Mouse (Mus musculus): Measurements from ENCODE around the gene Irgm1.
"Not testable (repeated sequence)": the region's sequence is repeated elsewhere in the genome, so short reads cannot be mapped to it uniquely, and the experiment has no call there.

Irgm1 gene

GRCm38 (mm10) chr11:48833078-48833730 lies 38.3 kb downstream of the Irgm1 start:
- DNase-seq: no peak

GRCm38 (mm10) chr11:48831273-48831672 lies 40.2 kb downstream of the Irgm1 start:
- no peak for DNase-seq

- no peak for DNase-seq
These were observed 41.2 kb downstream of the Irgm1 start for GRCm38 (mm10) chr11:48830279-48830678.

- DNase-seq: no peak
These were observed 43.6 kb downstream of the Irgm1 start for GRCm38 (mm10) chr11:48827926-48828325.

DNA sequence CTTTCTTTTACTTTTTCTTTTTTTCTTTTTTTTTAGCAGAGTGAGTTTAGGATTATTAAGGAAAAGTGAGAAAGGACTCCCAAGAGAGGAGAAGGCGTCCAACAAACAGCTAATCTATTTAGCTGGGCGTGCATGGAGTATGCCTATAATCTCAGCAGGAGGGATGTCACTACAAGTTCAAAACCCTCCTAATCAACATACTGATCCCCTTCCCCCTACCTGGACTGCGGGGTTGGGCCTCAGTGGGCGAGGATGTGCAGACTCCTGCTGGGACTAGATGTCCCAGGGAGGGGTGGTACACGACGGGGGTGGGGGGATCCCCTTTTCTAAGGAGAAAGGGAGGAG lies 44.8 kb downstream of the Irgm1 start:
- no peak for DNase-seq

DNA sequence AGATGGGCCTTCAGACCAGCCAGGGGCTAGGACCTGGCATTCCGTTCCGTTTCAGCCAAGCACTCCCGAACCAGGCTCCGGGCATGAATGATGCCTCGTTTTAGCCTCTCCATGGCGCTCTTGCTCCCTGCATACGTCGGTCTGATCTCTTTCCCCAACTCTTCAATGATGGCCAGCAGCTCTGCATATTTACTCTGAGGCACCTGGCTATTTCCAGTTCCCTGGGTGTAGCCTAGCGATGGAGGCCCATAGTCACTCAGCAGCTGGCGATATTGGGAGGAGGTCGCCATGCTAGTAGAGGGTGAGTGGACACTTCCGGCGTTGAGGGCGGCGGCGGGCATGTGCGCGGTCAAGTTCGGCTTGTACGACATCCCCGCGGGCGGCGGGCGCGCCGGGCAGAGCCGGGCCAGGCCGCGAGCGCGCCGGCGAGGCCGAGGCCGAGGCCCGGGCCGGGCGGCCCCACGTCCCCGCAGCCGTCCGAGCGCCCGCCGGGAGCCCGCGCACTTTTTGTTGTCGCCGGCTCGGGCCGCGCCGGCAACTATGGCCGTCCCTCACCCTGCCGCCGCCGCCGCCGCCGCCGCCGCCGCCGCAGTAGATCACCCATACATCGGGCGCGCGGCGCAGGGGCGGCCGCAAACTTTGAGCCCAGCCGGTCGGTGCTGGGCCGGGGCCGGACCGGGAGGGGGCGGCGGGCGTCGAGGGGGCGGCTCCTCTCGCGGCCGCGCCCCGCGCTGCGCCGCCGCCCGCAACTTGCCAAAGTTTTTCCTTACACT lies 45.3 kb downstream of the Irgm1 start, which contains the start of the genes Trim7 and Gm12184:
Gene Trim7, plus strand, starts transcription at position 162 of the 773 bp plus-strand sequence.
Gene Gm12184, minus strand, starts transcription at position 677 of the 773 bp plus-strand sequence.
- DNase-seq: peak; percentile 64

DNA sequence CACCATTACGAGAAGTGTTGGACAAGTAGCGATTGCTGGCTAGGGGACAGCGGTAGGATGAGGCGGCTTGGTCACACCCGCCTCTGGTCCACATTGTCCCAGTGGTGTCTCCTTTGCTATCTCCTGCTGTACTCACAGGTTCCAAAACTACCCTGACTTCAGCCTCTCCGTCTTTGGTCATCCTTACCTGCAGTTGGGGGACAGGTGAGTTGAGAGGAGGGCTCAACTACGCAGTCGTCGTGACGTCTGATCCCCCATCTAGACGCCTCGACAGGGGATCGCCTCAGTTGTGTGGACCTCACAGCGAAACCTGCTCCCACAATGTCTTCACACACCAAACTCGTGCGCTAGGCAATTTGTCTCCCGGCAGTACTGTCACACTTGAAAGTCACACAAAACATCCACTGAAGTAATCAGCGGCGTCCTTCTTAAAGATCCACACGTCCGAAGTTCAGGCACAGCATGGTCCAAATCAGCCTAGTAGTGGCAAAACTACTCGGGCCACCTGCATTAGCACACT lies 47.1 kb downstream of the Irgm1 start:
- no peak for DNase-seq

DNA sequence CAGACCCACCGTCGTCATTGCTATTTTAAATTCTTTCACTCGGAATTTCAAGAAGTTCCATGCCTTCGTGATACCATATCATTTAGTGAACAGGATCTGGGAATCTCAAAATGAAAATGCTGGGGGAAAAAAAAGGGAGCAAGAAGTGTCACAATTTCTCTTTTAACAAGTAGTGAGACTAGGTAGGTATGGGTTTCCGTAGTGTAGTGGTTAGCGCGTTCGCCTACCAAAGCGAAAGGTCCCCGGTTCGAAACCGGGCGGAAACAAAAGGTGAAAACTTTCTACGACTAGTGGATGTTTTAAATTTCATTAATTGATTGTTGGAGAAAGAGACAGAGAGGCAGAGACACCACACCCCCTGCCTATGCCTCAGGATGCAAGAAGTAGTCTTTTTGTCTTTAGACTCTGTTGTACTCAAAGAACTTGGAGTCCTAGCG lies 47.9 kb downstream of the Irgm1 start:
- peak; percentile 70 for DNase-seq

- DNase-seq: no peak
These were observed 48.5 kb downstream of the Irgm1 start for GRCm38 (mm10) chr11:48822768-48823512.

- not testable (repeated sequence) for DNase-seq
These were observed 50.2 kb downstream of the Irgm1 start for GRCm38 (mm10) chr11:48821299-48821698.

DNA sequence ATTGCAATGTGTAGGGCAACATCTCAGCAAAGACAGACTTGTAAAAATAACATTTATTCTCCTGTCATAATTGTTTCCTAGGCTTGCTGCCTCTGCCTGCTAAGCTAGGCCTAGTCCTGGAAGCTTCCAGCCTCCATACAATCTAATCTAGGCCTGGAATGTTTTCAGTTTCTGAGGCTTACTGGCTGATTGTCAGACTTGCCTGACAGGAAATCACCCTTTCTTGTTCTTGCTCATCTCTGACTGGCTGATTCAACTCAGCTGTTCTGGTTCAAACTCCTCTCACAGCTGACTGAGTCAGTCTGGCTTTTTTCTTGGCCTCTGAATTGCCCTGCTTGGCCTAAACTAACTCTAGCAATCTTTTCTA lies 51.2 kb downstream of the Irgm1 start:
- DNase-seq: no peak

GRCm38 (mm10) chr11:48819614-48820307 lies 51.7 kb downstream of the Irgm1 start:
- no peak for DNase-seq

- peak; percentile 87 for DNase-seq
These were observed 53.1 kb downstream of the Irgm1 start for GRCm38 (mm10) chr11:48818346-48818745.

DNA sequence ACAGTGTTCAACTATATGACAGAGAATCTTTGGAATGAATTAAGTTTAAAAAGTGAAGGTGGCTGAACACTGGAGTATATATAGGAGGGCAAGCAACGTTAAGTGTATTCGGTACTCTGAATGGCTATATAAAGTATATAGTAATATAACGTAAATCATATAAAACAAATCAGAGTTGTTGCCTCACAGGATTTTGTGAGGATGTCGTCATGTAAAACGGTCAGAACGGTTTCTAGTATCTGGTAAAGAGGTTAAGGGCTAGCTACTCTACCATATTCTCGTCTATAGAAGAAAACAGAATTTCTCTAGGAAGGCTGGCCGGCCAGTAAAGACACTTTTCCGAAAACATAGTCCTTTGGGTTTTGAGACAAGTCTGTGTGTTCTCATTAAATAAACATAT lies 53.7 kb downstream of the Irgm1 start:
- no peak for DNase-seq

- DNase-seq: peak; percentile 99
These were observed 54.5 kb downstream of the Irgm1 start, which contains the start of gene Trim41 for GRCm38 (mm10) chr11:48816800-48817665. Gene Trim41, minus strand, starts transcription at chr11:48817353.

- peak; percentile 38 for DNase-seq
These were observed 55.2 kb downstream of the Irgm1 start for GRCm38 (mm10) chr11:48816281-48816781.

- no peak for DNase-seq
These were observed 55.6 kb downstream of the Irgm1 start for GRCm38 (mm10) chr11:48815851-48816250.

DNA sequence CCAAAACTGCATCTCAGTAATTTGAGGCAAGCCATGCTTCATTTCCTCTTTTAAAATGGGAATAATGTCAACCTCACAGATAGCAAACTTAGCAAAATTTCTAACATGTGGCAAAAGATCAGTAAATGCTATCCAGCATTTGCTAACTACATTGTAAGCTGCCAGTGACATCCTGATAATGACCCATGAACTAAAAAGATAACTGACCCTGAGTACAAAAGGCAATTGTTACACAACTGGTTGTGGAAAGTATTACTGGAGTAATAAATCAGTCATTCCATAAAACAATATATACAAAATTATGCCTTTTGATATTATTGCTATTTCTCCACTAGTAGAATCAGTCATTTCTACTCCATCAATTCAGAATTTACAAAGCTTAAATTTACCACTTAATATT lies 57.7 kb downstream of the Irgm1 start:
- DNase-seq: no peak
